Mouse (Mus musculus) adipocyte (in vitro differentiated cells): ENCODE results near the gene Cxcl15.
A peak's percentile ranks its signal among the peaks of the same experiment; 100 is the strongest.
"Not testable (repeated sequence)": the region's sequence is repeated elsewhere in the genome, so short reads cannot be mapped to it uniquely, and the experiment has no call there.

Experiments
- DNase-seq: peaks from one replicate; pipeline ENCODE4 v3.0.0-alpha.2; 2016; ENCODE audit warnings: low spot score

The Cxcl15 gene

GRCm38 (mm10) chr5:90789306-90790073 lies 4.8 kb upstream of the Cxcl15 start:
- DNase-seq, result peak; percentile 37

- peak; percentile 45 for DNase-seq
Measured at GRCm38 (mm10) chr5:90790074-90790502, 4.2 kb upstream of the Cxcl15 start.

GRCm38 (mm10) chr5:90795392-90795791 lies 1.1 kb downstream of the Cxcl15 start:
- not testable (repeated sequence) for DNase-seq

- DNase-seq, result peak; percentile 33
Measured at GRCm38 (mm10) chr5:90804574-90804973, 10.2 kb downstream of the Cxcl15 start.

- DNase-seq, result peak; percentile 40
Measured at GRCm38 (mm10) chr5:90806050-90806449, 11.7 kb downstream of the Cxcl15 start.

- peak; percentile 47 for DNase-seq
Measured at GRCm38 (mm10) chr5:90807176-90807950, 13.0 kb downstream of the Cxcl15 start.

- DNase-seq, result peak; percentile 78
Measured at GRCm38 (mm10) chr5:90819756-90820155, 25.4 kb downstream of the Cxcl15 start.

- peak; percentile 86 for DNase-seq
Measured at GRCm38 (mm10) chr5:90832145-90832767, 37.9 kb downstream of the Cxcl15 start.

- no peak for DNase-seq
Measured at GRCm38 (mm10) chr5:90832768-90833388, 38.5 kb downstream of the Cxcl15 start.

GRCm38 (mm10) chr5:90834436-90834835 lies 40.1 kb downstream of the Cxcl15 start:
- peak; percentile 77 for DNase-seq

- DNase-seq, result no peak
Measured at GRCm38 (mm10) chr5:90838582-90838981, 44.2 kb downstream of the Cxcl15 start.

- peak; percentile 45 for DNase-seq
Measured at GRCm38 (mm10) chr5:90840902-90841869, 46.9 kb downstream of the Cxcl15 start.

- DNase-seq, result peak; percentile 68
Measured at GRCm38 (mm10) chr5:90843891-90844290, 49.6 kb downstream of the Cxcl15 start.

- not testable (repeated sequence) for DNase-seq
Measured at GRCm38 (mm10) chr5:90850096-90850495, 55.8 kb downstream of the Cxcl15 start.

GRCm38 (mm10) chr5:90851391-90851790 lies 57.1 kb downstream of the Cxcl15 start:
- DNase-seq, result not testable (repeated sequence)
